Mouse (Mus musculus): Measurements from ENCODE around the gene Rasal2. TPM values are rescaled to one million over a fixed set of nuclear protein-coding genes. Genes with fewer than 3 reads are reported as not detected.
"Not testable (repeated sequence)": the region's sequence is repeated elsewhere in the genome, so short reads cannot be mapped to it uniquely, and the experiment has no call there.

Gene Rasal2
- total RNA-seq, 2 experiments from 2014 or later, result 45.0 to 47.8 TPM

DNA sequence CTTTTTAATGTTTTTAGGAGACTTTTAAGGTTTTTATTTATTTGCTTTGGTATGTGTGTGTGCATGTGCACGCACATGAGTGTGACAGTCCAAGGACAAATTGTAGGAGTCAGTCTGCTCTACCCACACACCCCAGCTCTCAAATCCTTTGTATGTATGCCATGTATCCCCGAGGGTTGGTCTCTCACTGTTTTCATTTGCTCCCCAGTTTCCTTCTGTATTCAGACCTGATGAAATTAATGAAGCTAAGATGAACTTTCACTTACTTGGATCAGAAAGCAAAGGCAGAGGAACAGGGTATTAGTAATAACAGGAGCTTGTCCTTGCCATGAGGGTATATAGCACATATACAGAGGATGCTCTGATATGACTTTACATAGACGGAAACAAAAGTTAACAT lies 165.1 kb downstream of the Rasal2 start:
- no peak for DNase-seq
- intact Hi-C loops (cut with DNase I), result no loop called here

DNA sequence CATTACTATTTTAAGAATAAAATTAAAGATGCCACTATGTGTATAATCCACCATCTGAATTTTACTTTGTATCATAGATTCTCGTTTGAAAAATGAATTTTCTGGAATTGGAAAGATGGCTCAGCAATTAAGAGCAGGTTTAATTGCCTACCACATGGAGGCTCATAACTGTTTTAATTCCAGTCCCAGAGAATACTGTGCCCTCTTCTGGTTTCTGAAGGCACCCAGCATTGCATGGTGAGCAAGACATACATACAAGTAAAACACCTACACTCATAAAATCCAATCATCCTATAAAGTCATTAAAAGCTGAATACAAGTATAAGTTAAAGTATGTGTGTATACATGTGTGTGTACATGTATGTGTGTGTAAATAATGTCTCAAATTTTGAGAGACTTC lies 165.6 kb downstream of the Rasal2 start:
- no peak for DNase-seq
- intact Hi-C loops (cut with DNase I), result no loop called here

DNA sequence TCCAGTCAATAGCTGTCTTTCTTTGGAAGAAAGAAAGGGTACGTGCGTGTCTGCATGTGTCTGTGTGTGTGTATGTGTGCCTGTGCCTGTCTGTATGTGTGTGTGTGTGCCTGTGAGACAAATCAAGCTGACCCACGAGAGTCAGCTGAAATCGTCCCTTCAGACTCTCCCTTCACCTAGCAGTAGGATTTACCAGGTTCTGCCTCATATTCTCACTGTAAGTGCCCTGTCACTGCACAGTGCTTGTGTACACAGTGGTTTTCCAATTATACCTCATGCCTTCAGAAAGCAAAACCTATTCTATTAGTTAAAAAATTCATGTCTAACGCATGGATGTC lies 168.0 kb downstream of the Rasal2 start:
- DNase-seq, result peak; percentile 23
- intact Hi-C loops (cut with DNase I), result no loop called here

DNA sequence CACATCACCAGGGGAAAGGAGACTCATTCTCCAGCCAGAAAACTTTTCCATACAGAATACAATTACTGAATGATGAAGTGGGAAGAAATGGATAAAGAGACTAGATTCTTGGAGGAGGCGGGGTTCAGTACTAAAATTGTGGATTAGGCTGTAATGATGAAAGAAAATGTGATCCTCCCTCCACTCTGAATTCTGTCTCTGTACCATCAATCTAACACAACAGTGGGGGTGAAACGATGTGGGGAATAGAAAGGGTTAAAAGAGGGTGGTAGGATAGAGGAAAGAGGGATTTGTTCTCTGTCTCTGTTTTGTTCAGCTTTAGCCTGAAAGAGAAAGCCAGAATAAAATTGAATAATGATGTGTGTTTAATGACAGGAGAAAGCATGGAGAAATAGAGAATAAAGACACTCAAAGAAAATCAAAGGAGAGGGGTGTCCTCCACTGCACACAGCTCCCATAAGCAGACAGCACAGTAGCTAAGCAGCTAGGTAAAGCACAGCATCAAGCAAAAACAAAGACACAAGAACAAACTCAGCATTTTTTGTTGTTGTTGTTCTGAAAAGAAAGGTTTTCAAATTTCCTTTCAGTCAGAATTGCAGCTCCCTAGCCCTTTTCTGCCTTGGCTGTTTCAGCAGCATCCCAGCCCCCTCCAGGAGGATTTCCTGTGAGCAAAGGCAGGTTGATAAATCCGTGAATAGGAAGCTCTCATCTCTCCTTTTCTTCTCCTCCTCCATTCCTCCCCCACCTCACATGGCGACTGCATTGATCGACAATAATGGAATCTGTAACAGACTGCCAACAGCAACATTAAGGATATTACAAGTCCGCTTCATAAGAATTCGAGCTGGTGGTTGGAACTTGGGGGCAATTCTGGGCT lies 168.6 kb downstream of the Rasal2 start:
- intact Hi-C loops (cut with DNase I), result no loop called here
- peak; percentile 14 for DNase-seq

DNA sequence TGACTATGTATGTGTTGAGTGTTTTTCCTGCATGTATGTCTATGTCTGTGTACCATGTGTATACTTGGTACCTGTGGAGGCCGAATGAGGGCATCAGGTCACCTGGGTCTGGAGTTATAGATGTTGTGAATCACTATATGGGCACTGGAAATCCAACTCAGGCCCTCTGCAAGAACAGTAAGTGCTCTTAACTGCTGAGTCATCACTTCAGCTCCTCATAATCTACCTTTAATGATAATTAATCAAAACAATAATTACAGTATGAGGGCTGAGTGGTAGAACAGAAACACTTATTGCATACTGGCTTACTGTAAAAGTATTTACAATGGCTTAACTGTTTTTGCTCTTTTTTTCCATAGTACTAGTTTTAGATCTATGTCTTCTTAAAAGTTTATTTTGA lies 172.7 kb downstream of the Rasal2 start:
- intact Hi-C loops (cut with DNase I), result no loop called here
- DNase-seq, result no peak

DNA sequence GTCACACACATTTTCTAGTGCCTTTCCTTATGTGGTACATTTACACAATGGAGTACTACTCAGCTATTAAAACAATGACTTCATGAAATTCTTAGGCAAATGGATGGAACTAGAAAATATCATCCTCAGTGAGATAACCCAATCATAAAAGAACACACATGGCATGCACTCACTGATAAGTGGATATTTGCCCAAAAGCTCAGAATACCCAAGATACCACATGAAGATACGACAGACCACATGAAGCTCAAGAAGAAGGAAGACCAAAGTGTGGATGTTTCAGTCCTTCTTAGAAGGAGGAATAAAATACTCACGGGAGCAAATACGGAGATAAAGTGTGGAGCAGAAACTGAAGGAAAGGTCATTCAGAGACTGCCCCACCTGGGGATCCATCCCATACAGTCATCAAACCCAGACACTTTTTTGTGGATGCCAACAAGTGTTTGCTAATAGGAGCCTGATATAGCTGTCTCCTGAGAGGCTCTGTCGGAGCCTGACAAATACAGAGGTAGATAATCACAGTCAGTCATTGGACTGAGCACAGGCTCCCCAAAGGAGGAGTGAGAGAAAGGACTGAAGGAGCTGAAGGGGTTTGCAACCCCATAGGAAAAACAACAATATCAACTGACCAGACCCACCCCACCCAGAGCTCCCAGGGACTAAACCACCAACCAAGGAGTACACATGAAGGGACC lies 175.6 kb downstream of the Rasal2 start:
- intact Hi-C loops (cut with DNase I); DNase-seq: not testable (repeated sequence)

DNA sequence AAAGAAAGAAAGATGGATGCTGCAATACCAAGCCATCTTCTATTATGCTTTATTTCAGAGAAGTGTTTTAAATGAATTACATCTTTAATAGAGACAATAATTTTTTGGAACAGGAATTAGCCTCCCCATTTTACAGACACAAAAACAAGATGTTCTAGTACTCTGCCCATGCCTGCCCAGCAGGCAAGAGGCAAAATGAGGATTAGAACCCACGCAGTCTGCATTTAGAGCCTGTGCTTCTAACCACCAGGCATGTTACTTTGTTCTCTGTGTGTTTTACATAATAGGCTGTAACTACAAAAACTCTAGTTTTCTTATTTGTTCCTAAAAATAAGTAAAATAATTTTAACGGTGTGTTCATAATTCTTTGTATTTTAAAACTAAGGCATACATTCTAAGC lies 178.9 kb downstream of the Rasal2 start:
- intact Hi-C loops (cut with DNase I), result no loop called here
- no peak for DNase-seq

DNA sequence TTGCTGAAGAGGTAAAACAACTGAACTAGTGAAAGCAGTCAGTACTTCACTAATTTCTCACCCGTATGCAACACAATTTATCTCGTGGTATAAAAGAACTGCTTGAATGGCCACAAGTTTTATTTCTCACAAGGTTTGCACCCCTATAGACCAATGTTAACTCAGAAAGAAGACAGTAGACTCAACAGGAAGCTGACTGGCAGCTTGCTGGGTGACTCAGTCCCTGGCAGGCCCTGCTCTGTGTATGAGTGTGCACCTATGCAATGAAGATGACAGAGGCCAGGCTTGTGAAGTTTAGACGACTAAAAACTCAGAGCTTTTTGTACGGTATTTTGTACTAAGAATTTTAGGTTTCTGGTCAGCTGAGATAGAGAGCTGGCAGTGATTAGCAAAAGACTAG lies 180.0 kb downstream of the Rasal2 start:
- DNase-seq, result no peak
- intact Hi-C loops (cut with DNase I), result no loop called here

DNA sequence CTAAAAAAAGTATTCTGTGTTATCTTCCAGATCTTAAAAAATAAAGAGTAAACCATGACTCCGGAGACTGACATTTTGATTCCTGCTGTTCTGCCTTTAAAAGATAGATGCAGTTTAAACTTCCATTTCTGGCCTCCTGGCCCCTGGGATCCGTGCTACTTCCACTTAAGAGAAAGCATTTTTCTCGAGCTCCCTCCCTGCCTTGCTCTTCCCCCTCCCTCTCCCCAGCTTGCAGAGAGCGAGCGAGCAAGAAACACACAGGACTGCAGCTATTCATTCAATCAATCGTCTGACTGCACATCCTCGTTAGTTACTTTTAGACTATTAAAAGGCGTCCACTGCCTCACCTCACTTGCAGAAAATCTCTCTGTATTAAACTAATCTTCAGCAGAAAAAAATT lies 181.4 kb downstream of the Rasal2 start:
- no peak for DNase-seq
- intact Hi-C loops (cut with DNase I), result no loop called here

DNA sequence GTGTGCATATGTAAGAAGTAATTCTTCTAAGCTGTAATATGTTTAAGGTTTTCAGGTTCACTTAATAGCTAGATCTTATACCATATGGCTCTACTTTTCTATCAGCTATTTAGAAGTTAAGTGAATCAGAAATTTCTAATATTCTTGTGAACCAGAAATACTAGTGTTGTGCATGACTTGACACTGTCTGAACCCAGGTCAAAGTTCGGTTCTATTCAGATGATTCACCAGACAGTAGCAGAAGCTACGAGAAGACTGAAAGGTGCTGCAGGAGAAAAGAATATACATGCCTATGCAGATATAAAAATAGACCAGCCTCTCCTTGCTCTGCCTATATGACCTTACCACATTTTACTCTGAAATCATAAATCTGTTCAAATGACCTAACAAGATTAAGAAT lies 182.0 kb downstream of the Rasal2 start:
- intact Hi-C loops (cut with DNase I), result no loop called here
- no peak for DNase-seq

DNA sequence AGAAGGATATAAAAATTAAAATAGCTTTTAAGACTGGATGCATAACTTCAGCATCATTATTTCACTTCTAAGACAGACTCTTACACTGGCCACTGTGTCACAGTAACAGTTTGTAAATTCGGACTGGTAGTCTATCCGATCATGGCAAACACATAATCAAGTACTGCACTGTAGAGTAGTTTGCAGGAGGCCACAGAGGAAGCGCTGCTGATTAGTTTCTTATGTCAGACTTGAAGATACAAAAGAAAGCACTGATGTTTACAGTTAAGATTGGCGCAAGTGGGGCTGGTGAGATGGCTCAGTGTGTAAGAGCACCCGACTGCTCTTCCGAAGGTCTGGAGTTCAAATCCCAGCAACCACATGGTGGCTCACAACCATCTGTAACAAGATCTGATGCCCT lies 187.4 kb downstream of the Rasal2 start:
- no peak for DNase-seq
- intact Hi-C loops (cut with DNase I), result no loop called here

DNA sequence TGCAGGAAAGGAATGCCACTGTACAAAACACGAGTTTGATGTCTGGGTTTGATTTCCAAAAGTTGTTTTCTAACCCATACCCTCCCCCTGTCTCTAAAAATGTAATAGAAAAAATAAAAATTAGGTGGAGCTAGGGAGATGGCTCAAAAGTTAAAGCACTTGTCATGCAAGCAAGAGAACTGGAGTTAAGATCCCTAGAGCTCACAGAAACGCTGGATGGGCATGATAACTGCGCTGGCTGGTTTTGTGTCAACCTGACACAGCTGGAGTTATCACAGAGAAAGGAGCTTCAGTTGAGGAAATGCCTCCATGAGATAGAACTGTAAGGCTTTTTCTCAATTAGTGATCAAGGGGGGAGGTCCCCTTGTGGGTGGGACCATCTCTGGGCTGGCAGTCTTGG lies 191.5 kb downstream of the Rasal2 start:
- DNase-seq, result no peak
- intact Hi-C loops (cut with DNase I), result no loop called here

DNA sequence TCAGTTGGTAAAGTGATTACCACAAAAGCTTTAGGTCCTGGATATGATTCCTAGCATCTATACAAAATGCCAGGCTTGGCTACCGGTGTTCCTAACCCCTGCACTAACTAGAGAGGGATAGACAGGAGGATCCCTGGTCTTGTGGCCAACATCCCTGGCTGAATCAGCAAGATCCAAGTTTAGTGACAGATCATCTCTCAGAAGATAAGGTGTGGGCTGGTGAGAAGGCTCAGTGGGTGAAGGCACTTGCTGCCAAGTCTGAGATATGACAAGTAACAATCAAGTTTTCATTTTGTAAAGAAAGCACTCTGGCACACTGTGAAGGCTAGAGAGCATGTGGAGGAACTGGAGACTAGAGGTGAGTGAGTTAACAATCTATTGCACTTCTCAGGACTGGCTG lies 191.9 kb downstream of the Rasal2 start:
- DNase-seq, result no peak
- intact Hi-C loops (cut with DNase I), result no loop called here

DNA sequence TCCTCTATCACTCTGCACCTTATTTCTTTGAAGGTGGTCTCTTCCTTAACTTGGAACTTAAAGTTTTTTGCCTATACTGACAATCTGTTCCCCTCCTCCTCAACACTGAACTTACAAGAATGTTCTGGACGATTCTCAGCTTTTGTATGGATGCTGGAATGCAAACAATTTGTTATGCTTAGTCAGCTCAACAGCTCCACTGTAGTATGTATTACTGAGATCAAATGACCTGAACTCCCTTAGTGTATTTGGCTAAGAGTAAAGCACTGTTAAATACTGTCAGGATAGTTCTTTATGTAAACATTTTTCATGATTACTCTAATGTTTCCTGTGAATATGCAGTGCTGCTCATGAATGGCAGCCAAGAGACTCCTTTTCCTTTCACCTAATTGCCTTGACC lies 203.6 kb downstream of the Rasal2 start:
- intact Hi-C loops (cut with DNase I), result no loop called here
- DNase-seq, result no peak

DNA sequence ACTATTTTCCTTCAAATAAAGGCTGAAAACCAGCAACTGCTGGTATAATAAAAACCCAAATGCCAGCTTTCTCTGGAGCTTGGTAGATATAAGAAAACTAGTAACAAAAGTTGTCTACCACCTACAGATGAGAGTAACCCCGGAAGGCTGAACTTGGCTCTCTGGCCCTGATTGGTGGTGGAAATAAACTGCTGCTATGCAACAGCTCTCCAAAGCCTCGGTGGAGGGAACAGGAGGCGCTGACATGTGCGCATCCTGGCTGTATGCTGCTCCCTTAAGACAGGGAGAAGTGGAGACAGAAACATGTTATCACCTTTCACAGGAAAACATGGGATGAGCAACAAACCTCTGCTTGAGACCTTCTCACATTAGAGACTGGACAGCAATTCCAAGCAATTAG lies 206.7 kb downstream of the Rasal2 start:
- intact Hi-C loops (cut with DNase I), result no loop called here
- DNase-seq, result no peak

DNA sequence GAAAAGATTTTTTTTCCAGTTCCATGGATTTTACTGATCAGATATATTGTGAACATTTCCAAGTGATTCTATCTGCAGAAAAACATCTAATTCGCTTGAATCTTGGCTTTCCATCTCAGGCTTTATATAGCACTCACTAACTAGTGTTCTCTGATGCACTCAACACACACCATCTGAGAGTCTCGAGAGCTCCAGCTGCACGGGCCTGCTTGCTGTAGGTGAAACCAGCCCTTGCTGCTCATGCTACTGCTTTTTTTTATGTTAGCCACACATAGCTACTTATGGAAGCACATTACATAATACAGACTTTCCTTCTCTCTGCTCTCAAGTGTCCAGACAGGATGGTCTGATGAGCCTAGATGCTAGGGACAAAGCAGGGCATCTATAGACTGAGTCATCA lies 229.4 kb downstream of the Rasal2 start:
- DNase-seq, result no peak
- intact Hi-C loops (cut with DNase I), result no loop called here

DNA sequence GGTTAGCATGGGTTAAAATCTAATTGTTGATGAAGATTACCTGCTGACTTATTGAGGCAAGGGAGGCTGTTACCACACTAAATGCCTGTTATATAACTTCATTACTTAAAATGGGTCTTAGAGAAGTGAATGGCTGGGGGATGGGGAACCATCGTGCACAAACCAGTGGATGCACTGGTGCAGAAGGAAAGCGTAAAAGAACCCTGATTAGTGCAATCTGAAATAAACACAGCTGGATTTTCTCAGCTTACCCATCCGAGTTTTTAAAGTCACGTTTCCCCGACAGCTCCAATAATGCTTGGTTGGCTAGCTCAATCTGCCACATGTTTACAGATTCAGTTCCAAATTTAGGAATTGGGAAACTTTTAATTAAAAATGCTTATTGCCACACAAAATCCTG lies 230.0 kb downstream of the Rasal2 start:
- intact Hi-C loops (cut with DNase I), result no loop called here
- no peak for DNase-seq

DNA sequence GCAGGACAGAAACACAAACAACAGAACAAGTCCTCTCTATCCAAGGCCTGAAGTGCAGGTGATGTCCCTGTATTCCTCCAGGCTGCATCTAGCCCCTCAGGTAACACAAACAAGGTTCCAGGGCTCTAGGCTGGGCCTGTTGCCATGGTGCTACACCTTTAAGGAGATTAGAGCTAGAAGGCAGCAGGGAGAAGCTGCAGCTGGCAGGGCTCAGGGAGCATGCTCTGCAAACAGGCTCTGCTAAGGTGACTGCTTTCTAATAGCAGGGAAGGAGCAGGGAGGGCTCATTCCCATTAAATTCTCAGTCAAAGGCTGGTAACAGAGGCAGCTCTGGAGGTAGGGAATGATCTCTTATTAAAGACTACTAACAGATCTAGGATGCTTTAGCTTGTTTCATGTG lies 231.3 kb downstream of the Rasal2 start:
- DNase-seq, result peak; percentile 6
- intact Hi-C loops (cut with DNase I), result no loop called here

DNA sequence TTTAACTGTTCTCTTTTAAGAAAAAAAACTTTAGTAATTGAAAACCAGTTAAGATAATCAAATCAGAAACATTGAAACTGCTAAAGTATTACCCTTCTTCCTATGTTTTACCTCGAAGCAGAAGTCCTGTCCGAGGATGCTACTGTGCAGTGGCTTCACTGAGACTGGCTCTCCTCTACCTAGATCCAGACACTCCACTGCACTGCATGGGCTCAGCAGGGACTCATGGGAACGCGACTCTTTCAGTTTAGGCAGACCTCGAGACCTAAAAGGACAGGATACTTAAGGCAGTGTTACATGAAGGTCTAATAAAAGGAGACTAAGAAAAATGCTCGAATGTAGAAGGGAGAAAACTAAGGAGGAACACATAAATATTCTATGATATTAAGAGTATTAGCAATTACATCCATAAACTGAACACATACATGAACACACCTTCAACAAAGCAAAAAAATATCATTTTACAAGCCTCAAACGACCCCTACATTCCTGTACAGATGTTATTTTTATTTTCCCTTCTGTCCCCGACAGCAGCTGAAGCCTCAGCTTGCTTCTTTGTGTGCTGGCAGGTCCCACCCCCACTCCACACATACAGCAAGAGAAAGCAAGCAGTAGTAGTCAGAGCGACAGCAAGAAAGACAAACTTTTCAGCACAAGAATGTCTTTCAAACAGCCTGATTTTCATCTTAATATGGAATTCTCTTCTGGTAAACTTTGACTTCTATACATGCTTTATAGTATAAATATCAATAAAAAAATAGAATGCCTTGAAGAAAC lies 233.2 kb downstream of the Rasal2 start:
- intact Hi-C loops (cut with DNase I), result no loop called here
- DNase-seq, result no peak

DNA sequence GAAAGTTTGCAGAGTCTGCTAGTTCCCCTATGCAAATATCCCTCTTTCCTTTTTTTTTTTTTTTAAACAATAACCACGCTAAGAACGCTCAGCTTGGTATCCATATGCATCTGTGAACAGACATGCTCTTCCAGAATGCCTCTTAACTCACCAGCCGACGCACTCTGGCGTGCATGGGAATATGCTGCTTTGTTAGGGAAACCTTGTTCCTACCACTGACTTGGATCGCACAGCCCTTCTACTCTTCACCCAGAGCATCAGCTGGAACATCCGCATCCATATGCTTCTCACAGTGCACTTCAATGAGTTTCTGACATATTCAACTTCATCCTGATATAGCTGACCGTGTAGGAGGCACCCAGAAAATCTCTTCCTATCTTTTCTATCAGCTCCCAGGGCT lies 243.1 kb downstream of the Rasal2 start:
- no peak for DNase-seq
- intact Hi-C loops (cut with DNase I), result no loop called here

DNA sequence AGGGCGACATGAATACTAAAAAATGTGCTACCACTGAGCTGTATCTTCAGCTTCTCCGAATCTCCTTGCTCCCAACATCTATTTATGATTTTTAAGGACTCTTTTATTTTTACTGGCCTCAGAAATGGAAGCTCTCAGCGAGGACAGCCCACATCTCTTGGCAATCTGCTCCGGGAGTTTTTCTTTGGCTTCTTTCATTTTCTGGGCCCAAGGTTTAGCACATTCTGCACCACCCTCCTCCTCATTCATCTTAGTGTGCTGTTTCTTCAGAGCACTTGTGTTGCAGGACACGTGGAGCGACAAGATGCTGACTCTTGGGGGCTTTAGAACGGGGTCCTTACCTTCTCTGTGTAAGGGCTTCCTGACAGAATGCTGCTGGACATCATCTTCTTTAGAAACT lies 243.5 kb downstream of the Rasal2 start:
- intact Hi-C loops (cut with DNase I), result no loop called here
- DNase-seq, result no peak

DNA sequence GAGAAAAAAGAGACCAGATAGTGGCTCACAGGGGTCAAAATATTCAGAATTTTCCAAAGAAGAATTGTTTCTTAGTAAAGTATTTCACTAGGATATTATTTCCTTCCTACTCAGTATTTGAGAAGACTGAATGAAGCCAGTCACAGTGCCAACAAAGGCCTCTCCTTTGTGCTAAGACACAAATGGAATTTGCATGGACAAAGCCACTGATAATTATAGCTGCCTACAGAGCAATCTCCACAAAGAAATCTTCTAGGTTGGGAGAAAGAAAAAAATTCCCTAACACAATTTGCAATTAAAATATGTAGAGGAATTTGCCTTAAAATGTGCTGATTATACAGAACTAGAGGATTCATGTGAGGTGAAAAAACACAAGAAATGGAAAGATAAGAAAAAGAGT lies 258.6 kb downstream of the Rasal2 start:
- intact Hi-C loops (cut with DNase I), result no loop called here
- no peak for DNase-seq

Measured in left cerebral cortex, postnatal 4 days (tissue).